Mouse (Mus musculus): ENCODE data around the gene 3110082I17Rik.

The 3110082I17Rik gene

GRCm38 (mm10) chr5:139374841-139375240, 85.5 kb downstream of the 3110082I17Rik start:
- DNase-seq = peak in 1 of 2 experiments; percentile 36

- peak in 1 of 2 experiments; percentile 49 for DNase-seq
These were observed 86.4 kb downstream of the 3110082I17Rik start for GRCm38 (mm10) chr5:139373889-139374444.

GRCm38 (mm10) chr5:139373126-139373525, 87.2 kb downstream of the 3110082I17Rik start:
- peak in 1 of 2 experiments; percentile 44 for DNase-seq

DNA sequence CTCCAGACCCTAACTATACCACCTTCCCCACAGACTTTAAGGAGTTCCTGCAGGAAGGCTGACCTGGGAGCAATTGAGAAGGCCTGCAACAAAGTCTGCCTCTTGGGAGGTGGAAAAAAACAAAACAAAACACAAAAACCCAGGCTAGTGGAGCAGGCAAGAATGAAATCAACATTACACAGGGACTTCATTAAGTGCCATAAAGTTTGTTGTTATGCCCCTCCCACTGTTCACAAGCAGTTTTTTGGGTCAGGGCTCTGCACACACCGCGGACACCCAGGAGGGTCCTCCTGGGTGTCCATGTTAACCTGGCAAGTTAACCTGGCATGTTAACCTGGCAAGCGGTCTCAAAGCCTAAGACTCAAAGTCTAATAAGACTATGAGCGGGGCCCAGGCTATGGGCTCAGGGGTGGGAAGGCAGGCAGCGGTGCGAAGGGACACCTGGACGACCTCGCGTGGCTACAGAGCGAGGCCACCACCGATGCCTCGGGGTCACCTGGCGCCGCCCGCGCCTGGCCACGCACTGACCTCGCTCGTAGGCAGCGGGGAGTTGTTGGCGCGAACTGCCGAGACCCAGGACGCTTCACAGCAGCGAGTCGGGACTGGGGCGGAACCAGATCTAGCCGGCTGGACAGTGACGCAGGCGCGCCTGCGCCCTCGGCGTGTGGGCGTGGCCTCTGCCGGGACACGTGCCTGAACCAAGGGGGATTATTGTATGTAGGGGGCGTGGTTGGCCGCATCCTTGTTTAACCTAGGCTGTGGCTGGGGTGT, 88.5 kb downstream of the 3110082I17Rik start:
- peak; percentile 94 to 95 for DNase-seq

DNA sequence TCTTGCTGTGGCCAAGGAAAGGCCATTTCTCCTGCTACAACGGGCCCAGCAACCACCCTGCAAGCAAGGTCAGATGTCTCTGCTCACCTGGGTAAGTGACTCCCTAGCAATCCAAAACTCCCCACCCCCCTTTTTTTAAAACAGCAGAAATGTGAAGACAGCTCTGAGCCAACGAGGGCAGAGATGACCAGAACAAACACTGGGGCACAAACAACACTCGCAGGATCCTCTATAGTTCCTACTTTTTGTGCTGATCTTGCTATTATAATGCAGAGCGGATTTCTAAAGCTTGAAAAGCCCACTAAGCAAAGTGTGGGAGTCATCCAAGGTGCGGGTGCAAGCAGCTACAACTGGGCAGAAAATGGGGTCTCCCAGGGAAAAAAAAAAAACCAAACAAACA, 89.2 kb downstream of the 3110082I17Rik start:
- DNase-seq = no peak

DNA sequence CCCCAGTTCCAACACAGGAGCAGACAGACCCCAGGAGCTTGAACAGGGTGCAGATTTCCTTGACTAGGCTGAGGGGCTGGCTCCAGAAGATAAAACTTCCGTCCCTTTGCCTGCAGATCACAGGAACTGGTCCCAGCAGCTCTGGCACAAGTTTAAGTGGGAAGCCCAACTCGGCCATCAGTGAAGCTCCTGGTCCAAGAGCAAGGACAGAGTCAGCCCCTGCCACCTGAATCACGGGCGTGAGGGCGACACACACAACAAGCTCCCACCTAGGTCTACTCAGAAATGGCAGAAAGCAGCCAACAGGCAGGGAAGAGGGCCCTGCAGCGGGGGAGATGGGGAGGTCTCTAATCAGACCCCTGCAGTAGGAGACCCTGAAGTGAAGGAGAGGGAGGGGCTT, 90.0 kb downstream of the 3110082I17Rik start:
- no peak for DNase-seq

- DNase-seq = peak; percentile 84 to 87
These were observed 91.5 kb downstream of the 3110082I17Rik start for GRCm38 (mm10) chr5:139368638-139369320.

- no peak for DNase-seq
These were observed 92.4 kb downstream of the 3110082I17Rik start for GRCm38 (mm10) chr5:139367884-139368458.

- DNase-seq = no peak
These were observed 93.8 kb downstream of the 3110082I17Rik start for GRCm38 (mm10) chr5:139366484-139366883.

GRCm38 (mm10) chr5:139365827-139366226, 94.5 kb downstream of the 3110082I17Rik start:
- no peak for DNase-seq

GRCm38 (mm10) chr5:139364911-139365571, 95.3 kb downstream of the 3110082I17Rik start:
- DNase-seq = no peak

DNA sequence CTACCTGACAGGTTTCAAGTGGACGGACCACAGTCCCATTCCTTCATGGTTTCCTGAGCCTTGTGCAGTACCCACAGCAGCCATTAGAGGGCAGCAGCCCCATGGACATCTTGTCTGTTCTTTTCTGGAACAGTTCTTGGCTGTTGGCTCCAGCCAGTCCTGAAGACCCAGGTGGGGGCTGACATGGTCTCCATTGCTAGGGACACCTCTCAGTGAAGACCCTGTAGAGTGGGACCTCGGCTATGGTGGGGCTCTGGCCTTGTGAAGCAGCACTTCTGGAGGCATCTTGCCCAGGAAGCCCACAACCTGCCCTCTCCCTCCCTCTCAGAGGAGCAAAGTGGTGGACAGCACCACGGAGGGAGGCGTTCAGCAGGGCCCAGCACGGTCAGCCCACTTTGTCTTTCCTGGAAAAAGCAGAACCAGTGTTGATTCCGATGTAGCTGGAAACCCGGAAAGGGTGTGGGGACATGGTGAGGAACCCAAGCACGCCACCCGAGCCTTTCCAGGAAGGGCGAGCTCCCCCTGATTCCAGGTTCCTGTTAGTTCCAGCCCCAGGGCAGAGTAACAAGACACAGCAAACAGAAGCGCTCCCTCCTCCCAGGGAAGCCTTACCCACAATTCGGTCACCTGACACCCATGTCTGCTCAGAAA, 95.9 kb downstream of the 3110082I17Rik start:
- DNase-seq = peak; percentile 86 to 97

DNA sequence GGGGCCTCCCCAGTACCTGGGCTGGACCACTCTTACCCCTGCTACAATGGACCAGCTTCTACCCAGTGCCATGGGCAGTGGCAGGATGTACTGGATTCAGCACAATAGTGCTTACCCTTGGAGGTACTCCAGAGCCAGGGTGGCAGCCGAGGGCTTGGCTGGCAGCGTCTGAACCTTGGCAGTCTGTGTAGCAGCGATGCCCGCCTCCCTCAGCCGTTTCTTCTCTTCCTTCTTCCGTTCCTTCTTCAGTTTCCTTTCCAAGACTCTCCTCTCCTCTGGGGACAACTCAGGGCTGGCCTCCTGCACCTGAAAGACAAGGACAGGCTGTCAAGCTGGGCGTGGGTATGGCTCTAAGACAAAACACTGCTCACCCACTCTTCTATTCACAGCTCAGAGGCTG, 96.5 kb downstream of the 3110082I17Rik start:
- no peak for DNase-seq

DNA sequence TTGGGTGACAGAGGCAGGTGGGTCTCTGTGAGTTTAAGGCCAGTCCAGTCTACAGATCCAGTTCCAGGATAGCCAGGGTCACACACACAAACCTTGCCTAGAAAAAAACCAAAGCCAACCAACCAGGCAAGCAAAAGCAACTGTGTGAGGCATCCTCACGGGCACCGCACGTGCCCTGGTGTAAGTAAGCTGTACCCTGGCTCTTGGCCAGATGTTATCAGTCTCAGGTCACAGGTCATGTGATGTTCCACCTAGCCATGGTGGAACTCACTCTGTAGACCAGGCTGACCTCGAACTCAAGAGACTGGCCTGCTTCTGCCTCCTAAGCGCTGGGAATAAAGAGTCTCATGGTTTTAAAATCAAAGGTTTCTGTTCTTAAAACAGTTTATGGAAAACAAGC, 101.1 kb downstream of the 3110082I17Rik start:
- DNase-seq = no peak

DNA sequence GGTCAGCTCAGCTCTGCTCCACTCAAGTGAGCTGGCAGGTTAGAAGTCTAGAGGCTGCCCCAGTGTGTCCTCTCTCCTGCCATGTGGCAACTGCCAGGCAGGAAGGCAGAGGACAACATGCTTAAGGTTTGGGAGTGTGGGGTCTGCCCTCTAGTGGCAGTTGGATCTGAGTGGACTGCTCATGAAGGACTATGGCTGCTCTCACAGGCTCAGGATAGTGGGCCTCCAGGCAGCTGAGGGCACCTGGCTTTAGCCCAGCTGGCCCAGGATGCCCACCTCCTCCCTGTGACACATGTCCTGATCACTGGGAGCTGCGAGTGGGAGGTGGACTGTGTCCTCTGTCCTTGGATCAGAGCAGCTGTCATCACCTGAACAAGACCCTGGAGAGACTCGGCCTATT, 101.7 kb downstream of the 3110082I17Rik start:
- DNase-seq = peak; percentile 65

- DNase-seq = peak; percentile 84 to 93
These were observed 105.0 kb downstream of the 3110082I17Rik start for GRCm38 (mm10) chr5:139355235-139355772.

GRCm38 (mm10) chr5:139353946-139354345, 106.4 kb downstream of the 3110082I17Rik start:
- DNase-seq = no peak

DNA sequence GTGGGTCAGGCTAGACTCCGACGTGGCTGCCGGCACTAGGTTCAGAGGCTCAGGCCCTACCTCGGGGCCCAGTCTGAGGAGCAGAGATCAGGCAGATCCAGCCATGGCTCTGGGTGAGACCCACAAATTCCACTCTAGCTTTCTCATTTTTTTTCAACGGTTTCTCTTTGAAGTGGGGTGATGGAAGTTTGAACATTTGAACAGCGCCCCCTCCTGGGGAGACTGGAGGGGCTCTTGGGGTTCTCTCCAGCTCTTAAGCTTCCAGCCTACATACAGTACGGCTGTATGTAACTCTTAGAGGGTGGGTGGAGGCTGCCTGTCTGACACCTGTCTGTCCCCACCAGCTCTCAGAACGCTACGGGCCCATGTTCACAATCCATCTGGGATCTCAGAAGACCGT, 106.8 kb downstream of the 3110082I17Rik start:
- DNase-seq = no peak

DNA sequence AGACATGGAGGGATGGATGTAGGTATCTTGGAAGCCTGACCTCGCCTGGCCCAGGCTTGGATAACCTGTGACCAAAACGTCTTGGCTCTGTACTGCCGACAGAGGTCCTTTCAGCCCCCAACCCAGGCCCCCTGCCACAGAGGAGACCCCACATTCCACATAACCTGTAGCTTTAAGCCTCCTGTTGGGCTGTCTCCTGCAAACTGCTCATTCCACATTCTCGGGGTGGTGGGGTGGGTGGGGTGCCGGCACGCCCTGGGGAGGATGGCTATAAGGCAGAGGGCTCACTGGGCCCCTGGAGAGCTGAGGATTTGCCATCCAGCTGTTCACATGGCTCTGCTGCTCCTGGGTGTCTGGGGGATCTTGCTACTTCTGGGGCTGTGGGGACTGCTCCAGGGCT, 108.0 kb downstream of the 3110082I17Rik start, which contains the start of gene Cyp2w1:
TSS of gene Cyp2w1 (plus strand) at position 301 of the 400 bp plus-strand sequence.
- DNase-seq = no peak

DNA sequence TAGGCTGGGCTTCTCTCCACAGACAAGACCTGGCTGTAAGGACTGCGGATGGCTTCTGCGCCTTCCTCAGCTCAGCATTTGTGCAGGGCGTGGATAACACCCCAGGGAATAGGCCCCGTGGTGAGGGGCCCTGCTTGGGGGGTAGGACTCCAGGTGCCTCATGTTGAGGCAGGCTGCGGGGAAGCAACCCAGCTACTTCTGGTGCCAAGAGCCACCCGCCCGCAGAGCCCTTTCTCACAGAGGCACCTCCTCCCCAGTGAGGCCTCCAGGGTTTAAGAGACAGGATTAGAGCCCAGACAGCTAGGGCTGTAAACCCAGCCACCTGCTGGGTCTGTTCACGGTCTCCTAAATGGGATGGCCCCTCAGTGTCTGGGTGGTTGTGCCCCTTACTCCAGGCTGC, 108.7 kb downstream of the 3110082I17Rik start:
- DNase-seq = no peak

DNA sequence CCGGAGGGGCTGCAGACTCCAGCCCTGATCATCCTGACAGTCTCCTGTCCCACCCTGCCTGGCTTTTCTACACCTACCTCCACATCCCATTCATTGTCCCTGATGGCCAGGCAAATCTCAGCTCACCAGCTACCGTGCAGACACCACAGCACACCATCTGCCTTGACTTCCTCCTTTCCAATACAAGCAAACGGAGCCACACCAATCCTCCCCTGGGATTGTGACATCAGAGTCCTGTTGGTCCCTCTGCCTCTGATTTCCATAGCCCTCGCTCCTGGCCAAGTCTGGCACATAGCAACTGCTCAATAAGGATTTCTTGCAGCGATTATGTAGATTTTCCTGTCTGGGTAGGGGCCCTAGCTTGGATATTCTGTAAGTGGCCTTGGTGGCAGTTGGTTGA, 109.2 kb downstream of the 3110082I17Rik start, which contains the start of gene Cox19:
TSS of gene Cox19 (minus strand) at position 285 of the 400 bp plus-strand sequence.
- DNase-seq = no peak

GRCm38 (mm10) chr5:139349713-139350112, 110.6 kb downstream of the 3110082I17Rik start:
- no peak for DNase-seq
